Mouse (Mus musculus) megakaryocyte-erythroid progenitor cell, adult 5 weeks (primary cell): ENCODE data around the gene Folr2. TPM values are rescaled to one million over a fixed set of nuclear protein-coding genes. Genes with fewer than 3 reads are reported as not detected.

ENCODE experiments used
- polyA plus RNA-seq: library from polyadenylated mRNA; stranded (reverse); fragments of >175 nt; gene quantifications from 2 replicates; pipeline ENCODE4 v1.2.3, GENCODE M21; 2012

Gene Folr2
- polyA plus RNA-seq: not detected in 2 replicates

GRCm38 (mm10) chr7:101857094-101857493 lies at the start of gene Folr2:
TSS of gene Folr2 (minus strand) at chr7:101857194.

GRCm38 (mm10) chr7:101906287-101906681 lies 49.3 kb upstream of the Folr2 start, which contains the start of gene Tomt:
TSS of gene Tomt (minus strand) at chr7:101906359.

GRCm38 (mm10) chr7:101905561-101906286 lies 48.7 kb upstream of the Folr2 start, which contains the start of gene Lamtor1:
TSS of gene Lamtor1 (plus strand) at chr7:101905904.

GRCm38 (mm10) chr7:101870629-101871028 lies 13.6 kb upstream of the Folr2 start, which contains the start of gene Folr1:
TSS of gene Folr1 (minus strand) at chr7:101870788.

GRCm38 (mm10) chr7:101863415-101863814 lies 6.4 kb upstream of the Folr2 start, which contains the start of gene Anapc15:
TSS of gene Anapc15 (plus strand) at chr7:101863715.

GRCm38 (mm10) chr7:101837606-101838471 lies 19.2 kb downstream of the Folr2 start, which contains the start of gene Inppl1:
TSS of gene Inppl1 (minus strand) at chr7:101838229.

GRCm38 (mm10) chr7:101817861-101818401 lies 39.1 kb downstream of the Folr2 start, which contains the start of gene Phox2a:
TSS of gene Phox2a (plus strand) at chr7:101818313.

Other genes with a start within 250 kb of the Folr2 start
- 22.5 and 25.8 TPM in 2 replicates for gene Clpb, start 193.6 kb downstream of the Folr2 start, polyA plus RNA-seq
- gene Phox2a, start 38.9 kb downstream of the Folr2 start, polyA plus RNA-seq: 0.07 and 0.09 TPM in 2 replicates
- 11.8 and 13.7 TPM in 2 replicates for gene Inppl1, start 19.0 kb downstream of the Folr2 start, polyA plus RNA-seq
- 18.9 and 25.1 TPM in 2 replicates for gene Anapc15, start 6.5 kb upstream of the Folr2 start, polyA plus RNA-seq
- 0.10 and 0.11 TPM in 2 replicates for gene Folr1, start 13.6 kb upstream of the Folr2 start, polyA plus RNA-seq
- gene Lamtor1, start 48.7 kb upstream of the Folr2 start, polyA plus RNA-seq: 98.1 and 126 TPM in 2 replicates
- 0.03 and 0.08 TPM in 2 replicates for gene Tomt, start 49.2 kb upstream of the Folr2 start, polyA plus RNA-seq
- 0.22 TPM in 1 of 2 replicates, not detected in the other for gene Lrrc51, start 76.7 kb upstream of the Folr2 start, polyA plus RNA-seq
- gene Numa1, start 76.9 kb upstream of the Folr2 start, polyA plus RNA-seq: 131 and 170 TPM in 2 replicates
- 7.0 and 11.9 TPM in 2 replicates for gene Il18bp, start 161.5 kb upstream of the Folr2 start, polyA plus RNA-seq
- gene Rnf121, start 208.3 kb upstream of the Folr2 start, polyA plus RNA-seq: 3.2 and 3.7 TPM in 2 replicates
- 18.2 and 25.0 TPM in 2 replicates for gene Xndc1, start 208.3 kb upstream of the Folr2 start, polyA plus RNA-seq
- gene Xntrpc, start 208.5 kb upstream of the Folr2 start, polyA plus RNA-seq: 0.90 and 1.6 TPM in 2 replicates
- 1.0 and 1.4 TPM in 2 replicates for gene Trpc2, start 225.9 kb upstream of the Folr2 start, polyA plus RNA-seq
- gene Art1, start 244.5 kb upstream of the Folr2 start, polyA plus RNA-seq: 0.04 TPM in 1 of 2 replicates, not detected in the other